8 mouse cellular contexts compared by ENCODE assay signal in genomic region chrX:155624341-155624841, GRCm38 (mm10). TPM values are rescaled to one million over a fixed set of nuclear protein-coding genes. Genes with fewer than 3 reads are reported as not detected.
A peak's percentile ranks its signal among the peaks of the same experiment; 100 is the strongest.
DNase-seq lines count a peak whose midpoint lies in the region; ATAC-seq and TF ChIP-seq lines count a peak whose summit lies in the region.

Gm15155 (plus strand) TSS chrX:155624741.

- H3K27me3 ChIP-seq in kidney, embryonic 16.5 days (ENCODE audit: insufficient read depth, low read length): peaks cover 42% of the 10 kb centered on the region
- H3K27me3 ChIP-seq in hindbrain, embryonic 12.5 days: peaks cover 42% of the 10 kb centered on the region
- peaks cover 48% of the 10 kb centered on the region for H3K27me3 ChIP-seq in limb, embryonic 14.5 days (ENCODE audit: control insufficient read depth, insufficient read depth, low read length)

- 28% methylated on average over 18 of the region's 19 CpGs for WGBS in kidney, embryonic 16.5 days
- 24% methylated on average over 19 of the region's 19 CpGs for WGBS in hindbrain, embryonic 12.5 days
- 20% methylated on average over 17 of the region's 19 CpGs for WGBS in limb, embryonic 14.5 days

- peak within 1 kb of the TSS; percentile 51 for H3K4me3 ChIP-seq in kidney, embryonic 16.5 days (ENCODE audit: low read length)
- peak within 1 kb of the TSS; percentile 51 for H3K4me3 ChIP-seq in hindbrain, embryonic 12.5 days
- H3K4me3 ChIP-seq in limb, embryonic 14.5 days (replicated peaks; ENCODE audit: low read length): peak within 1 kb of the TSS; percentile 43

- peak within 1 kb of the TSS; percentile 93 for H3K4me2 ChIP-seq in kidney, embryonic 16.5 days (replicated peaks; ENCODE audit: low read depth, low read length)
- H3K4me2 ChIP-seq in hindbrain, embryonic 12.5 days (replicated peaks): peak within 1 kb of the TSS; percentile 85
- peak within 1 kb of the TSS; percentile 84 for H3K4me2 ChIP-seq in limb, embryonic 14.5 days (replicated peaks; ENCODE audit: low read depth, low read length, severe bottlenecking)

- DNase-seq in kidney, postnatal 36 days: no peak
- DNase-seq in cerebellum, postnatal 14 days: peak; percentile 57
- DNase-seq in limb, embryonic 14.5 days (ENCODE audit: low spot score): no peak
- DNase-seq in retina, postnatal 1 day: peak; percentile 62
- DNase-seq in adrenal gland, adult (ENCODE audit: inconsistent age in 2 of 2, low spot score in 1 of 2): no peak

- no peaks in the 10 kb centered on the region for H3K4me1 ChIP-seq in kidney, embryonic 16.5 days (ENCODE audit: insufficient read depth, low read length)
- no peaks in the 10 kb centered on the region for H3K4me1 ChIP-seq in hindbrain, embryonic 12.5 days
- H3K4me1 ChIP-seq in limb, embryonic 14.5 days (ENCODE audit: control insufficient read depth, insufficient read depth, low read length): no peaks in the 10 kb centered on the region

- no peak for TF ChIP-seq POLR2A in limb, embryonic 14.5 days (IDR thresholded peaks at IDR 0.05; ENCODE audit: borderline replicate concordance, extremely low read depth, insufficient read depth, insufficient read length)

- no peak within 1 kb of the TSS for H3K27ac ChIP-seq in kidney, embryonic 16.5 days (ENCODE audit: low read length)
- H3K27ac ChIP-seq in hindbrain, embryonic 12.5 days: peak within 1 kb of the TSS; percentile 48; the same call in 1 of the 2 replicates
- no peak within 1 kb of the TSS for H3K27ac ChIP-seq in limb, embryonic 14.5 days (replicated peaks; ENCODE audit: low read depth, low read length)

- no peaks in the 10 kb centered on the region for H3K9me3 ChIP-seq in kidney, embryonic 16.5 days (ENCODE audit: low read length)
- no peaks in the 10 kb centered on the region for H3K9me3 ChIP-seq in hindbrain, embryonic 12.5 days (replicated peaks)
- no peaks in the 10 kb centered on the region for H3K9me3 ChIP-seq in limb, embryonic 14.5 days (ENCODE audit: control insufficient read depth, low read length)

- H3K36me3 ChIP-seq in kidney, embryonic 16.5 days (ENCODE audit: insufficient read depth, low read length): no peaks in the 10 kb centered on the region
- no peaks in the 10 kb centered on the region for H3K36me3 ChIP-seq in hindbrain, embryonic 12.5 days
- H3K36me3 ChIP-seq in limb, embryonic 14.5 days (ENCODE audit: control insufficient read depth, insufficient read depth, low read length): no peaks in the 10 kb centered on the region

- peak; percentile 18; the same call in 1 of the 2 replicates for ATAC-seq in kidney, embryonic 16.5 days (ENCODE audit: low FRiP score, low TSS enrichment)
- peak; percentile 62 for ATAC-seq in hindbrain, embryonic 12.5 days (ENCODE audit: low FRiP score)
- ATAC-seq in limb, embryonic 14.5 days (ENCODE audit: low FRiP score, low read depth): no peak
- no peak for ATAC-seq in CD4-positive, CD25-positive, alpha-beta regulatory T cell, adult 4 months

- H3K9ac ChIP-seq in kidney, embryonic 16.5 days (replicated peaks; ENCODE audit: low read length): 0 out of 2 replicates have a peak within 1 kb of the TSS, but pooled peaks have one; percentile 26
- H3K9ac ChIP-seq in hindbrain, embryonic 12.5 days: peak within 1 kb of the TSS; percentile 54; the same call in 1 of the 2 replicates
- H3K9ac ChIP-seq in limb, embryonic 14.5 days (ENCODE audit: low read depth, low read length, severe bottlenecking): 0 out of 2 replicates have a peak within 1 kb of the TSS, but pooled peaks have one; percentile 16

RNA-seq across cellular contexts. Expression of gene Gm15155, which starts in this region (rescaled TPM):
- not detected in 2 replicates for polyA plus RNA-seq in kidney, embryonic 16.5 days (2015; fragmentation: Nextera tagmentation; extraction: Ambion mirVana)
- not detected in 2 replicates for polyA plus RNA-seq in hindbrain, embryonic 12.5 days (2016; fragmentation: Nextera tagmentation; extraction: Ambion mirVana)
- polyA plus RNA-seq in limb, embryonic 14.5 days (2012; rRNA removed): not detected in 2 replicates
- polyA plus RNA-seq in limb, embryonic 14.5 days (2014; fragmentation: Nextera tagmentation; extraction: Ambion mirVana): not detected in 2 replicates
- not detected for polyA plus RNA-seq in CD4-positive, CD25-positive, alpha-beta regulatory T cell, adult 4 months (2017; shearing (Covaris generic))

Comparison
In these comparisons a context has a peak if more than half of its experiments do, and no peak if none do; other contexts are left out.
1. Peak in ATAC-seq, H3K4me3 ChIP-seq, H3K9ac ChIP-seq and H3K4me2 ChIP-seq in kidney, embryonic 16.5 days; RNA of the gene not detected or under 1 TPM.
2. Peak in ATAC-seq, H3K4me3 ChIP-seq, H3K27ac ChIP-seq, H3K9ac ChIP-seq and H3K4me2 ChIP-seq in hindbrain, embryonic 12.5 days; RNA of the gene not detected or under 1 TPM.
3. DNase-seq: peak in cerebellum, postnatal 14 days (2 of 2) and retina, postnatal 1 day (single experiment); none in kidney, postnatal 36 days (0 of 2), limb, embryonic 14.5 days (single experiment) and adrenal gland, adult (0 of 2).
4. Peak in every context shown above with its lines, with median percentiles within 50 percentile points of each other: H3K4me2 ChIP-seq, H3K4me3 ChIP-seq and H3K9ac ChIP-seq.